Mouse (Mus musculus): Measurements from ENCODE around the gene Fam168b. TPM values are rescaled to one million over a fixed set of nuclear protein-coding genes. Genes with fewer than 3 reads are reported as not detected.
A peak's percentile ranks its signal among the peaks of the same experiment; 100 is the strongest.

The Fam168b gene
- polyA plus RNA-seq, 1 experiment, result 28.7 TPM

DNA sequence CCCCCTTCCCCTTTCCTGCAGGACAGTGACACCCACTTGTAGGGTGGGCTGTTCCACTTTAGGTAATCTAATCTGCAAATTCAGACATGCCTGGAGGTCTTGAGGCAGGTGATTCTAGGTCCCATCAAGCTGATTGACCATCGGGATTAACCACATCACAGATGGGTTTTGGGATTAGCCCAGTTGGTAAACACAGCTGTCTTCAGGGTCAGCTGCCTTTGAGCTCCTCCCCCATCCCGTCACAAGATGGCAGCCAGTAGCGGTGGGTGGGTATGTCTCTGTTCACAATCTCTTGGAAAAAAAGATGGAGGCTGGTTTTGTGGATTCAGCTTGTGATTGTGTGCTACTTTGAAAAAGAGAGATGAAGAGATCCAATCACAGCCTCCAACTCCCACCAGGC lies 16.9 kb upstream of the Fam168b start:
- Histone ChIP-seq H3K27ac (ENCODE audit: control insufficient read depth, insufficient read depth, low read depth, low read length, poor library complexity) (no peak overlapping the region), H3K4me3 (replicated peaks; ENCODE audit: control insufficient read depth, low read depth, low read length) (no peak overlapping the region), H3K4me1 (ENCODE audit: control insufficient read depth, insufficient read depth, low read length) (no peaks in the 10 kb centered on the region; the same call in 1 of the 2 replicates)
- 89% methylated on average over 3 of the region's 3 CpGs for WGBS
- TF ChIP-seq CTCF (IDR thresholded peaks at IDR 0.05; ENCODE audit: control insufficient read depth, insufficient read depth, low read length) (no peak), POLR2A (IDR thresholded peaks at IDR 0.05; ENCODE audit: borderline replicate concordance, control insufficient read depth, low read depth, low read length) (no peak)

DNA sequence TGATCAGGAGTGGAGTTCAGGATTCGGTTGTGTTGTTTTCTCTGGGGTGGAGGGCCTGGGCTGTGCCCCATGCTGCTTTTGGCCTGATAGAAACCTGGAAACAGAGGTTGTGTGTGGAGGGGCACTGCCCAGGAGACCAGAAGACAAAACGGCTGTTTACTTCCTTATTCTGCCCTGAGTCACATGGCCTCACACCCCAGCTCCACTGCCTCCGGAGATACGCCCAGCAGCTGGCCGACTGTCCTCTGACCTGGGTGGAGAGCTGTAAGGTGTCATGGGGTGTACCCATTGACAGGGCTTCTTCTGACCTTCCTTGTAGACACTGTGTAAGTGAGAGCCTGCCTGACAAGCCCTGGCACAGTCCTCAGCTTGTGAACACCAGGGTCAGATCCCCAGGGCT lies 15.8 kb upstream of the Fam168b start:
- no peak overlapping the region for H3K4me3 ChIP-seq (replicated peaks; ENCODE audit: control insufficient read depth, low read depth, low read length)
- H3K27ac ChIP-seq (ENCODE audit: control insufficient read depth, insufficient read depth, low read depth, low read length, poor library complexity), result 0 out of 2 replicates have a peak overlapping the region, but pooled peaks have one; percentile 1
- no peaks in the 10 kb centered on the region; the same call in 1 of the 2 replicates for H3K4me1 ChIP-seq (ENCODE audit: control insufficient read depth, insufficient read depth, low read length)
- WGBS, result 13% methylated on average over 5 of the region's 5 CpGs
- TF ChIP-seq POLR2A (IDR thresholded peaks at IDR 0.05; ENCODE audit: borderline replicate concordance, control insufficient read depth, low read depth, low read length), result peak; percentile 24; the same call in 1 of the 2 replicates
- no peak for TF ChIP-seq CTCF (IDR thresholded peaks at IDR 0.05; ENCODE audit: control insufficient read depth, insufficient read depth, low read length)

DNA sequence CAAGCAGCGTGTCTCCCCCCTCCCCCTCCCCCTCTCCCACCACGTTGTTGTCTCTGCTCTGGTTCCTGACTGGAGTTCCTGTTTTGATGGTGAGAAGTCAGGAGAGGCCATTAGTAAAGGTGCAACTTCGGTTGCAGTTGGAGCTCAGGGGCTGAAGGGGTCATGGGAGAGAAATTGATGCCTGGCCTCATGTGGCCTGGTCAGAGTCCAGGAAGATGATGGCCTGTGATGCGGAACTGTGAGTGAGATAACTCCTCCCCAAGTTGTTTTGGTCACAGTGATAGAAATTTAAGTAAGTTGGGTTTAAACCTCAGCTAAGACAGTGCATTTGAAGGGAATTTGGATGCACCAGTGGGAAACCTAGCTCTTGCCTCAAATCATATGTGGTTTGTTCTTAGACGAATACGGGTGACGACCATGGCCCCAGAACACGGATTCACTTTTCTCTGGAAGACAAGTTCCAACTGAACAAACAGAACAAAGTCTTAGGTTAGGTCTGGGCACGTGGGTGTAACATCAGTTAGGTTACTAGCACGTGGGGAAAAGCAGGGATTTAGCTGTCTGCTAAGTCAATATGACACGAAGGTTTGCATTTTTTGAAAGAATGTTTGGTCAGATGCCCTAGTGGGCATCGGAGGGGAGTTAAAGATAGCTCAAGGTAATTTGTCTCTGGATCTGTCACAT lies 12.3 kb upstream of the Fam168b start:
- peaks cover 1% of the 10 kb centered on the region; the same call in 1 of the 2 replicates for H3K4me1 ChIP-seq (ENCODE audit: control insufficient read depth, insufficient read depth, low read length)
- TF ChIP-seq CTCF (IDR thresholded peaks at IDR 0.05; ENCODE audit: control insufficient read depth, insufficient read depth, low read length) (no peak), POLR2A (IDR thresholded peaks at IDR 0.05; ENCODE audit: borderline replicate concordance, control insufficient read depth, low read depth, low read length) (no peak)
- no peak overlapping the region for H3K27ac ChIP-seq (ENCODE audit: control insufficient read depth, insufficient read depth, low read depth, low read length, poor library complexity)
- 76% methylated on average over 12 of the region's 12 CpGs for WGBS
- H3K4me3 ChIP-seq (replicated peaks; ENCODE audit: control insufficient read depth, low read depth, low read length), result no peak overlapping the region

DNA sequence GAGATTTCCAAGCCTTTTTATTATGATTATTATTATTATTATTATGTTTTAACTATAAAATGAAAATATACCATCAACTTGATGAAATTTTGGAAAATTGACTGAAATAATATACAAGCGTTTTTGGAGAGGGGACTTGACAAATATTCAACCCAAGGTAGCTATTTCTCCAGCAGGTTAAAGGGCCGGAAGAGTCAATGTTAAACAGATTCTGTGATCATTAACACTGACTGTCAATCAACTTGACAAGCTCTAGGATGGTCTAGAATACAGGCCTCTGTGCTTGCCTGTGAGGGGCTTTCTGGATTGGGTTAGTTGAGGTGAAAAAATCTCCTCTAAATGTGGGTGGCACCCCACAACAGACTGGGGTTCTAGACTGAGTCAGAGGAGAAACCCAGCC lies 10.9 kb upstream of the Fam168b start:
- no peak for TF ChIP-seq POLR2A (IDR thresholded peaks at IDR 0.05; ENCODE audit: borderline replicate concordance, control insufficient read depth, low read depth, low read length)
- TF ChIP-seq CTCF (IDR thresholded peaks at IDR 0.05; ENCODE audit: control insufficient read depth, insufficient read depth, low read length), result no peak
- Histone ChIP-seq H3K4me1 (ENCODE audit: control insufficient read depth, insufficient read depth, low read length) (peaks cover 1% of the 10 kb centered on the region; the same call in 1 of the 2 replicates), H3K27ac (ENCODE audit: control insufficient read depth, insufficient read depth, low read depth, low read length, poor library complexity) (no peak overlapping the region), H3K4me3 (replicated peaks; ENCODE audit: control insufficient read depth, low read depth, low read length) (no peak overlapping the region)
- WGBS, result 89% methylated on average over 2 of the region's 2 CpGs

DNA sequence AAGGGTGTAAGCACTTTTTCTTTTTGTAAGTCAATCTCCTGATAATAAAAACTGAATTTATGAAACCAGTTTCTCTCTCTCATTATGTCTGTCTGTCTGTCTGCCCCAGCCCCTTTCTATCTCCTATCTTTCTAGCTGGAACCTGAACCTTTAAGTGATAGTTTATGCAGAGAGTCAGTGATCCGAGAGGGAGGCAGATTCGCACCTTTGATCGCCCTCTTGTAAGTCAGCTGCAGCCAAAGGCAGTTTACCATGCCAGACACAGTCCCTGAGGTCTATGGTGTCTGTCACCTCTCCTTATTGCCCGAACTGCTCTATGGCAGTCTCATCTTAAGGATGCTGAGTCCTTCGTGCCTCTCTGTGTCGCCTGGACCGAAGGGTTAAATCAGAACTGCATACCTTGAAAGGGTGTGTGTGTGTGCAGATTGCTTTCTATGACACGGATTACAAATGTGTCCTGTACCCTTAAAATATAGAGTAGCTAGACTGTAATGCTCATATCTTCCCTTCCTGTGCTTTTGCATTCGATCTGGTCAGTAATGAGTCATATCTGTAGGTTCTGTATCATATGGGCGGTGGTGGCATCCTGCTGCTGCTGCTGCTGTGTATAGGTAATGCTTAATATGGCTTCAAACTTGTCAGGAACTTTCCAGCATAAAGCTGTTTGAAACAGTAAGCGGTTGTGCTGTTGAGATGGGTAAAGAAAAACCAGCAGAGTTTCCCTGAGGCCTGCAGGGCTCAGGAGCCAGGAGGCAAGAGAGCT lies 9.4 kb upstream of the Fam168b start:
- 80% methylated on average over 11 of the region's 11 CpGs for WGBS
- Histone ChIP-seq H3K4me1 (ENCODE audit: control insufficient read depth, insufficient read depth, low read length) (peaks cover 1% of the 10 kb centered on the region; the same call in 1 of the 2 replicates), H3K4me3 (replicated peaks; ENCODE audit: control insufficient read depth, low read depth, low read length) (no peak overlapping the region), H3K27ac (ENCODE audit: control insufficient read depth, insufficient read depth, low read depth, low read length, poor library complexity) (no peak overlapping the region)
- TF ChIP-seq CTCF (IDR thresholded peaks at IDR 0.05; ENCODE audit: control insufficient read depth, insufficient read depth, low read length), result no peak
- TF ChIP-seq POLR2A (IDR thresholded peaks at IDR 0.05; ENCODE audit: borderline replicate concordance, control insufficient read depth, low read depth, low read length), result no peak

DNA sequence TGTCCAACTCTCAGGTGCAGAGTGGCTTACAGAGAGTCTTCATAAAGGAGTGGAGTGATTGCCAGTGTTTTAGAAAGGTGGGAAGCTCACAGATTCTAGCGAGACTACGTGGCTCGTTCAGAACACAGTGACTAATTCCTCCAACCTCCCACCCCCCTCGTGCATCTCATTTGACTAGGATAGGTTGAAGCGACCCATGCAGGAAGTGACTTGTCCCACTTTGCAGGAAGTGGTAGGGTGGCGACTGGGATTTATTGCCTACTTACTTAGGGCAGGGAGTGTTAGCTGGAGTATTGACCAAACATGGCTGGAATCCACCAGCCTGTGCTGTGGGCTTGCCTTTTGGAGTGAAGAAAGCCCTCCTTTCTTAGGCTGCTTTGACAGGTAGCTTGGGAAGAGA lies 8.7 kb upstream of the Fam168b start:
- no peak for TF ChIP-seq CTCF (IDR thresholded peaks at IDR 0.05; ENCODE audit: control insufficient read depth, insufficient read depth, low read length)
- TF ChIP-seq POLR2A (IDR thresholded peaks at IDR 0.05; ENCODE audit: borderline replicate concordance, control insufficient read depth, low read depth, low read length), result no peak
- H3K4me1 ChIP-seq (ENCODE audit: control insufficient read depth, insufficient read depth, low read length), result peaks cover 1% of the 10 kb centered on the region; the same call in 1 of the 2 replicates
- no peak overlapping the region for H3K4me3 ChIP-seq (replicated peaks; ENCODE audit: control insufficient read depth, low read depth, low read length)
- 5% methylated on average over 6 of the region's 6 CpGs for WGBS
- H3K27ac ChIP-seq (ENCODE audit: control insufficient read depth, insufficient read depth, low read depth, low read length, poor library complexity), result no peak overlapping the region

DNA sequence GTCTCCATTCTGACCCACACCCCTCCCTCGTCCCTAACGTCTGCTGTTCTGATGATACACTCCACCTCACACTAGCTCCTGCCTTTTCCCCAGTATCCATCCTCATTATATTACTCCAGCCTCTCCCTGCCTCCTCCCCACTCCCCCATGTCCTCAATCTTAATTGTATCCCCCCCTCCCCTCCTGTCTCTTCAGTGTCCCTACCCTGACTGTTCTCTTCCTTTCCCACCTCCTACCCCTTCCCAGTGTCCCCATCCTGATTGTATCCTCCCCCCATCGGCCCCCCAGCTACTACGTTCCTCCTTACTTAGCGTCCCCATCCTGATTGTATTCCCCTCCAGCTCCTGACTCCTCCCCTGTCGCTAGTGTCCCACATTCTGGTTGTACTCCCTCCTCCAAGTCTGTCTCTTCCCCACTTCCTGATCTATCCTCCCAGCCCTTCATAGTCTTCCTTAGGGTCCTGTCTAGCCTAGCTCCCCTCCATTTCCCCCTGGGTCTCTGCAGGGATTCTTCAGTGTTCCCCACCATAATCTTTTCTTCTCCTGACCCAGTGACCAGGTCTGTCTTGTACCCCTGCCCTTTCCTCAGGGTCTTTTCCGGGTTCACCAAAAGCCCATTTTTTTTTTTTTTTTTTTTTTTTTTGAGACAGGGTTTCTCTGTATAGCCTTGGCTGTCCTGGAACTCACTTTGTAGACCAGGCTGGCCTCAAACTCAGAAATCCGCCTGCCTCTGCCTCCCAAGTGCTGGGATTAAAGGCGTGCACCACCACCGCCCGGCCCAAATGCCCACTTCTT lies 7.7 kb upstream of the Fam168b start:
- WGBS, result 52% methylated on average over 11 of the region's 11 CpGs
- Histone ChIP-seq H3K27ac (ENCODE audit: control insufficient read depth, insufficient read depth, low read depth, low read length, poor library complexity) (no peak overlapping the region; the same call in 1 of the 2 replicates), H3K4me1 (ENCODE audit: control insufficient read depth, insufficient read depth, low read length) (peaks cover 1% of the 10 kb centered on the region; the same call in 1 of the 2 replicates), H3K4me3 (replicated peaks; ENCODE audit: control insufficient read depth, low read depth, low read length) (peak overlapping the region; percentile 59)
- TF ChIP-seq CTCF (IDR thresholded peaks at IDR 0.05; ENCODE audit: control insufficient read depth, insufficient read depth, low read length) (no peak), POLR2A (IDR thresholded peaks at IDR 0.05; ENCODE audit: borderline replicate concordance, control insufficient read depth, low read depth, low read length) (no peak)
